Mouse (Mus musculus): ENCODE results near the gene Wwtr1.

Wwtr1 gene

GRCm38 (mm10) chr3:57425089-57425730, 150.5 kb downstream of the Wwtr1 start, which contains the start of gene Tm4sf4:
TSS of gene Tm4sf4 (plus strand) at chr3:57425314.
- TF ChIP-seq POU5F1 (IDR thresholded peaks at IDR 0.05; ENCODE audit: borderline replicate concordance, low read length), result no peak
- TF ChIP-seq NANOG (IDR thresholded peaks at IDR 0.05; ENCODE audit: borderline replicate concordance, low read length), result no peak
- TF ChIP-seq CTCF (conservative IDR thresholded peaks at IDR 0.05; ENCODE audit: low read length), result no peak
- Histone ChIP-seq H3K4me1 (replicated peaks; ENCODE audit: low read depth, low read length) (no peaks in the 10 kb centered on the region), H3K36me3 (ENCODE audit: insufficient read depth, low read length) (no peaks in the 10 kb centered on the region), H3K9me3 (ENCODE audit: low read length) (no peaks in the 10 kb centered on the region), H3K4me3 (replicated peaks; ENCODE audit: low read length) (no peak within 1 kb of the TSS), H3K27me3 (ENCODE audit: insufficient read depth, low read length) (no peaks in the 10 kb centered on the region)

- TF ChIP-seq CTCF (conservative IDR thresholded peaks at IDR 0.05; ENCODE audit: low read length) (no peak), POU5F1 (IDR thresholded peaks at IDR 0.05; ENCODE audit: borderline replicate concordance, low read length) (no peak), NANOG (IDR thresholded peaks at IDR 0.05; ENCODE audit: borderline replicate concordance, low read length) (no peak)
- Histone ChIP-seq H3K36me3 (ENCODE audit: insufficient read depth, low read length) (no peaks in the 10 kb centered on the region), H3K4me1 (replicated peaks; ENCODE audit: low read depth, low read length) (no peaks in the 10 kb centered on the region), H3K27me3 (ENCODE audit: insufficient read depth, low read length) (no peaks in the 10 kb centered on the region), H3K9me3 (ENCODE audit: low read length) (no peaks in the 10 kb centered on the region), H3K4me3 (replicated peaks; ENCODE audit: low read length) (no peak overlapping the region)
These were observed 155.1 kb downstream of the Wwtr1 start for GRCm38 (mm10) chr3:57420660-57421059.

- TF ChIP-seq POU5F1 (IDR thresholded peaks at IDR 0.05; ENCODE audit: borderline replicate concordance, low read length) (no peak), NANOG (IDR thresholded peaks at IDR 0.05; ENCODE audit: borderline replicate concordance, low read length) (no peak), CTCF (conservative IDR thresholded peaks at IDR 0.05; ENCODE audit: low read length) (no peak)
- H3K4me3 ChIP-seq (replicated peaks; ENCODE audit: low read length), result no peak overlapping the region
- H3K36me3 ChIP-seq (ENCODE audit: insufficient read depth, low read length), result no peaks in the 10 kb centered on the region
- H3K9me3 ChIP-seq (ENCODE audit: low read length), result no peaks in the 10 kb centered on the region
- no peaks in the 10 kb centered on the region for H3K4me1 ChIP-seq (replicated peaks; ENCODE audit: low read depth, low read length)
- no peaks in the 10 kb centered on the region for H3K27me3 ChIP-seq (ENCODE audit: insufficient read depth, low read length)
These were observed 155.5 kb downstream of the Wwtr1 start for GRCm38 (mm10) chr3:57420233-57420632.

- TF ChIP-seq NANOG (IDR thresholded peaks at IDR 0.05; ENCODE audit: borderline replicate concordance, low read length) (no peak), CTCF (conservative IDR thresholded peaks at IDR 0.05; ENCODE audit: low read length) (no peak), POU5F1 (IDR thresholded peaks at IDR 0.05; ENCODE audit: borderline replicate concordance, low read length) (no peak)
- no peaks in the 10 kb centered on the region for H3K4me1 ChIP-seq (replicated peaks; ENCODE audit: low read depth, low read length)
- H3K9me3 ChIP-seq (ENCODE audit: low read length), result no peaks in the 10 kb centered on the region
- H3K4me3 ChIP-seq (replicated peaks; ENCODE audit: low read length), result no peak overlapping the region
- no peaks in the 10 kb centered on the region for H3K27me3 ChIP-seq (ENCODE audit: insufficient read depth, low read length)
- no peaks in the 10 kb centered on the region for H3K36me3 ChIP-seq (ENCODE audit: insufficient read depth, low read length)
These were observed 164.2 kb downstream of the Wwtr1 start for GRCm38 (mm10) chr3:57411535-57411934.

Data from E14TG2a.4 (cell line).